21 mouse cellular contexts compared by ENCODE assay signal in the genomic region with DNA sequence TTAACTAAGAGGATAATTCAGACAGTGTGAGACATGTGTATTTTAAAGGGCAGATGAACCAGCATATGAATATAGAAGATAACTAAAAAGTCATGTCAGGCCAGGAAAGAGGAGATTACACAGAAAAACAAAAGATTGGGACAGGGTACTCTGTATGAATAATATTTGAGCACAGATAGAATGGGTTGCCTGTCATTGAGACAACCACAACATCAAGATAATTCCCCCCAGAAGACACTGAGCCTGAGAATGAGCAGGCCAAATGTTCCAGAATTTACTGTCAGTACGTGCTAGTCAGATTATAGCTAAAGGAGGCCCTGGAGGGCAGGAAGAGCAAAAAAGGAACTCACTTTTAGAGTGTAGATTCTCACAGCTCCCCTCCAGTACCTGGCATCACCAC. TPM values are rescaled to one million over a fixed set of nuclear protein-coding genes. Genes with fewer than 3 reads are reported as not detected.
DNase-seq lines count a peak whose midpoint lies in the region; ATAC-seq and TF ChIP-seq lines count a peak whose summit lies in the region.
"Had no signal": no experiment of that assay in that cellular context is flagged by ENCODE, and none has a peak within 500 bp of the region (broad histone marks: within the 10 kb centered on the region; RNA-seq: fewer than 3 reads in every experiment).

No protein-coding gene starts in this region.

- H3K27me3 ChIP-seq in liver, embryonic 11.5 days (replicated peaks; ENCODE audit: control insufficient read depth, insufficient read depth, low read length): peaks cover 20% of the 10 kb centered on the region
- peaks cover 11% of the 10 kb centered on the region; the same call in 1 of the 2 replicates for H3K27me3 ChIP-seq in liver, postnatal 0 days (ENCODE audit: insufficient read depth, low read length)
- peaks cover 17% of the 10 kb centered on the region for H3K27me3 ChIP-seq in liver, embryonic 16.5 days (ENCODE audit: control insufficient read depth, insufficient read depth, low read depth, low read length)
- H3K27me3 ChIP-seq in midbrain, embryonic 16.5 days (ENCODE audit: control insufficient read depth, insufficient read depth, low read depth, low read length): 0 out of 2 replicates have a peak, but pooled peaks cover 3% of the 10 kb centered on the region

- no peak overlapping the region for H3K4me3 ChIP-seq in liver, embryonic 11.5 days (ENCODE audit: low read depth, low read length)
- no peak overlapping the region for H3K4me3 ChIP-seq in liver, postnatal 0 days (ENCODE audit: low read depth, low read length)
- no peak overlapping the region for H3K4me3 ChIP-seq in liver, embryonic 16.5 days (ENCODE audit: low read depth, low read length)
- no peak overlapping the region for H3K4me3 ChIP-seq in midbrain, embryonic 16.5 days (ENCODE audit: low read depth, low read length)
- H3K4me3 ChIP-seq: embryonic facial prominence, embryonic 13.5 days; forebrain, embryonic 12.5 days; heart, embryonic 12.5 days; hindbrain, embryonic 12.5 days had no signal

- H3K4me1 ChIP-seq in liver, embryonic 11.5 days (replicated peaks; ENCODE audit: control insufficient read depth, insufficient read depth, low read length): no peaks in the 10 kb centered on the region; the same call in 1 of the 2 replicates
- H3K4me1 ChIP-seq in liver, postnatal 0 days (ENCODE audit: insufficient read depth): 0 out of 2 replicates have a peak, but pooled peaks cover 2% of the 10 kb centered on the region
- no peaks in the 10 kb centered on the region for H3K4me1 ChIP-seq in liver, embryonic 16.5 days (ENCODE audit: control insufficient read depth, low read depth, low read length)
- H3K4me1 ChIP-seq in midbrain, embryonic 16.5 days (ENCODE audit: control insufficient read depth, insufficient read depth, low read length): no peaks in the 10 kb centered on the region

- DNase-seq in liver, embryonic 11.5 days (ENCODE audit: low spot score): no peak
- no peak for DNase-seq in liver, postnatal 0 days
- no peak for DNase-seq in frontal cortex, adult 2 months (ENCODE audit: extremely low spot score in 1 of 2, low spot score in 1 of 2)
- DNase-seq in right cerebral cortex, postnatal 4 days: no peak
- DNase-seq: adrenal gland, postnatal 10 days; B cell, adult 2 months; cerebellum, adult 11 months; cerebellum, adult 8-10 months; cerebellum, postnatal 25 days; gastrocnemius, postnatal 14 days; heart, postnatal 36 days had no signal

- ATAC-seq in liver, embryonic 11.5 days (replicated peaks; ENCODE audit: low FRiP score): peak; percentile 14; the same call in 1 of the 2 replicates
- ATAC-seq in liver, postnatal 0 days: no peak
- ATAC-seq in granulocyte monocyte progenitor cell, adult 5-6 weeks (replicated peaks; ENCODE audit: poor library complexity, severe bottlenecking): peak; percentile 29; the same call in 1 of the 2 replicates
- ATAC-seq in liver, embryonic 16.5 days (ENCODE audit: low read depth): 0 out of 2 replicates have a peak, but pooled peaks have one; percentile 9
- ATAC-seq in midbrain, embryonic 16.5 days: no peak
- ATAC-seq: CD4-positive, CD25-positive, alpha-beta regulatory T cell, adult 4 months; forebrain, embryonic 16.5 days; hindbrain, embryonic 16.5 days had no signal

- TF ChIP-seq CTCF in liver, postnatal 0 days (IDR thresholded peaks at IDR 0.05; ENCODE audit: low read depth): no peak

- H3K4me2 ChIP-seq in liver, embryonic 11.5 days: no peak overlapping the region
- H3K4me2 ChIP-seq in liver, postnatal 0 days (ENCODE audit: low read depth, low read length): no peak overlapping the region
- H3K4me2 ChIP-seq in liver, embryonic 16.5 days (ENCODE audit: low read depth, low read length): no peak overlapping the region
- H3K4me2 ChIP-seq in midbrain, embryonic 16.5 days (ENCODE audit: low read length): no peak overlapping the region
- H3K4me2 ChIP-seq: embryonic facial prominence, embryonic 13.5 days; forebrain, embryonic 12.5 days; heart, embryonic 12.5 days; hindbrain, embryonic 12.5 days had no signal

- WGBS in liver, embryonic 11.5 days: 25% methylated on average over 1 of the region's 1 CpGs
- WGBS in liver, postnatal 0 days (ENCODE audit: insufficient replicate concordance): 26% methylated on average over 1 of the region's 1 CpGs
- WGBS in liver, embryonic 16.5 days (ENCODE audit: insufficient replicate concordance): 10% methylated on average over 1 of the region's 1 CpGs
- WGBS in midbrain, embryonic 16.5 days: 34% methylated on average over 1 of the region's 1 CpGs

- no peak overlapping the region for H3K27ac ChIP-seq in liver, embryonic 11.5 days (ENCODE audit: low read depth, low read length)
- H3K27ac ChIP-seq in liver, postnatal 0 days (ENCODE audit: low read depth): no peak overlapping the region
- H3K27ac ChIP-seq in liver, embryonic 16.5 days (ENCODE audit: low read length): no peak overlapping the region
- H3K27ac ChIP-seq in midbrain, embryonic 16.5 days (ENCODE audit: low read length): no peak overlapping the region
- H3K27ac ChIP-seq: embryonic facial prominence, embryonic 13.5 days; forebrain, embryonic 12.5 days; hindbrain, embryonic 12.5 days had no signal

- H3K9ac ChIP-seq in liver, embryonic 11.5 days (ENCODE audit: low read depth, low read length): no peak overlapping the region
- H3K9ac ChIP-seq in liver, postnatal 0 days (replicated peaks): no peak overlapping the region
- H3K9ac ChIP-seq in liver, embryonic 16.5 days (ENCODE audit: low read depth, low read length): no peak overlapping the region
- H3K9ac ChIP-seq in midbrain, embryonic 16.5 days (ENCODE audit: low read depth, low read length): no peak overlapping the region
- H3K9ac ChIP-seq: embryonic facial prominence, embryonic 13.5 days; forebrain, embryonic 12.5 days; heart, embryonic 12.5 days; hindbrain, embryonic 12.5 days had no signal

- no peak for TF ChIP-seq EP300 in liver, postnatal 0 days (IDR thresholded peaks at IDR 0.05; ENCODE audit: low read depth)

- no peaks in the 10 kb centered on the region for H3K36me3 ChIP-seq in liver, embryonic 11.5 days (ENCODE audit: control insufficient read depth, insufficient read depth, low read length)
- H3K36me3 ChIP-seq in liver, postnatal 0 days (replicated peaks; ENCODE audit: insufficient read depth, low read length): no peaks in the 10 kb centered on the region
- H3K36me3 ChIP-seq in liver, embryonic 16.5 days (ENCODE audit: control insufficient read depth, insufficient read depth): no peaks in the 10 kb centered on the region
- no peaks in the 10 kb centered on the region for H3K36me3 ChIP-seq in midbrain, embryonic 16.5 days (ENCODE audit: control insufficient read depth, insufficient read depth, low read length)
- H3K36me3 ChIP-seq: embryonic facial prominence, embryonic 13.5 days; forebrain, embryonic 12.5 days; heart, embryonic 12.5 days; hindbrain, embryonic 12.5 days had no signal

- no peaks in the 10 kb centered on the region for H3K9me3 ChIP-seq in liver, embryonic 11.5 days (ENCODE audit: control insufficient read depth, low read length)
- no peaks in the 10 kb centered on the region for H3K9me3 ChIP-seq in liver, postnatal 0 days (ENCODE audit: low read length)
- H3K9me3 ChIP-seq in liver, embryonic 16.5 days (replicated peaks; ENCODE audit: control insufficient read depth, low read length): no peaks in the 10 kb centered on the region
- no peaks in the 10 kb centered on the region for H3K9me3 ChIP-seq in midbrain, embryonic 16.5 days (replicated peaks; ENCODE audit: control insufficient read depth, low read length, poor library complexity, severe bottlenecking)
- H3K9me3 ChIP-seq: embryonic facial prominence, embryonic 13.5 days; forebrain, embryonic 12.5 days; heart, embryonic 12.5 days; hindbrain, embryonic 12.5 days had no signal

RNA-seq across cellular contexts. Expression of a gene that starts 3.3 kb away (rescaled TPM):
- polyA plus RNA-seq in liver, embryonic 11.5 days (2014; fragmentation: Nextera tagmentation; extraction: Ambion mirVana): 35.8 and 37.1 TPM in 2 replicates
- polyA plus RNA-seq in liver, postnatal 0 days (2015; fragmentation: Nextera tagmentation; extraction: Ambion mirVana): 6.4 and 6.5 TPM in 2 replicates
- total RNA-seq in granulocyte monocyte progenitor cell, adult 5-6 weeks (2014; fragmentation: Nextera tagmentation): 225 and 231 TPM in 2 replicates
- 260 and 264 TPM in 2 replicates for total RNA-seq in granulocyte monocyte progenitor cell, adult 5-6 weeks (2017)
- polyA plus RNA-seq in liver, embryonic 16.5 days (2015; fragmentation: Nextera tagmentation; extraction: Ambion mirVana): 7.7 and 9.4 TPM in 2 replicates
- polyA plus RNA-seq in midbrain, embryonic 16.5 days (2015; fragmentation: Nextera tagmentation; extraction: Ambion mirVana): 22.5 and 28.3 TPM in 2 replicates
- 43.8 and 48.6 TPM in 2 replicates for polyA plus RNA-seq in frontal cortex, adult 2 months (2012; rRNA removed)

Comparison
In these comparisons a context has a peak if more than half of its experiments do, and no peak if none do; other contexts are left out.
1. ATAC-seq: peak in liver, embryonic 11.5 days (single experiment), granulocyte monocyte progenitor cell, adult 5-6 weeks (single experiment) and liver, embryonic 16.5 days (single experiment); none in liver, postnatal 0 days (single experiment) and midbrain, embryonic 16.5 days (single experiment).